Mouse (Mus musculus) 3T3-L1 (cell line): Measurements from ENCODE around the gene Adra1b.
A peak's percentile ranks its signal among the peaks of the same experiment; 100 is the strongest.

Source experiments
- DNase-seq: peaks from one replicate; pipeline ENCODE4 v3.0.0-alpha.2; 2015; ENCODE audit warnings: low read depth, low spot score

Gene Adra1b

DNA sequence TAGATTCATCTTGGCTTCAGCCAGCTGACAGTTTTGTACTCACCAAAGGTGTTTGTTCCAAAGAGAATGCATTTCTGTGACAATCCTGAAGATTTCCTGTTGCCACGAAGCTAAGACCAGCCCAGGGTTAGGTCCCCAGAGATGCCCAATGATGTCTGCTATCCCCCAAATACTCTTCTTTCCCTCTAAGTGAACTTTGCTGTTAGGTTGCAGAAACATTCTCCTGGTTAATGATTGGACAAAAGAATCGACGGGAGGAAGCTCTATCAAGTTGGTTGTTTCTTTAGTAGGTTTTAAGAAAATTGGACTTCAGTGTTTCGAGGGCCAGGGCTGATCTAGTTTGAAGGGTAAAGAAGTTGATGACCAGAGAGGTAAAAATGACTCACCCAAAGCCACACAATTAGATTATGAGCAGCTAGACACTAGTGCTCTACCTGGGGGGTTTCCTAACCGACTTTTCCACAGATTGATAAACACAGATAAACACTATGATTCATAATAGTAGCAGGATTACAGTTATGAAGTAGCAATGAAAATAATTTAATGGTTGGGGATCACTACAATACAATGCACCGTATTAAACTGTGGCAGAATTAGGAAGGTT lies at the start of gene Adra1b:
TSS of gene Adra1b (minus strand) at position 160 of the 604 bp plus-strand sequence.
- no peak for DNase-seq

- no peak for DNase-seq
Measured at GRCm38 (mm10) chr11:43950274-43950673, 49.3 kb upstream of the Adra1b start.

- DNase-seq, result no peak
Measured at GRCm38 (mm10) chr11:43943781-43944180, 42.8 kb upstream of the Adra1b start.

- no peak for DNase-seq
Measured at GRCm38 (mm10) chr11:43943167-43943566, 42.2 kb upstream of the Adra1b start.

DNA sequence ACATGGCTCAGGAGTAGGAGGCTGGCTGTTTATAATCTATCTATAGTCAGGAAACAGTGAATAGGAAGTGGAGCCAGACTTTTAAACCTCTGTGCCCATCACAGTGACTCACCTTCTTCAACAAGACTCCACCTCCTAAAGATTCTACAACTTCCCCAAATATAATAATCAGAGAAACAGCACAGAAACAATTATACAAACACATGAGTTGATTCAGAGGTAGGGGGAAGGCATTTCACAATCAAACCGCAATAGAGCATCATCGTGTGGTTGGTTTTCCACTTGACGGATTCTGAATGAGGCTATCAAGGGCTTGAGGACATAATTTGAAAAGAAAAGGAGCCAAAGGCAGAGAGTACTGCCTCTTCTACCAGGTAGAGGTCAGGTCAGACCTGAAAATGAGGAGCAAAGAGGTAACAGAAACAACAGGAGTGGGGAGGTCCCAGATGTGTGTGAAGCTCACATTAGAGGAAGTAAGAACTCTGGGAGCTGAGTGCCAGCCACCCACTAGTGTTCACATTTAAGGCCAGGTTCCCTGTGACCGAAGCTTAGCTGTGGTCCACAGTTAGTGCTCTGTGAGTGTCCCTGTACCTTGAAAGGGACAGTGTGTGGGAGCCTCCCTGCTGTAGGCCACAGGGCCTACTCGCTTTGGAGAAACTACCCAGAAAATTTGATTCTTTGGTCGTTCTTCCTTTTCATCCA lies 39.6 kb upstream of the Adra1b start:
- DNase-seq, result no peak

- DNase-seq, result no peak
Measured at GRCm38 (mm10) chr11:43936023-43936422, 35.0 kb upstream of the Adra1b start.

DNA sequence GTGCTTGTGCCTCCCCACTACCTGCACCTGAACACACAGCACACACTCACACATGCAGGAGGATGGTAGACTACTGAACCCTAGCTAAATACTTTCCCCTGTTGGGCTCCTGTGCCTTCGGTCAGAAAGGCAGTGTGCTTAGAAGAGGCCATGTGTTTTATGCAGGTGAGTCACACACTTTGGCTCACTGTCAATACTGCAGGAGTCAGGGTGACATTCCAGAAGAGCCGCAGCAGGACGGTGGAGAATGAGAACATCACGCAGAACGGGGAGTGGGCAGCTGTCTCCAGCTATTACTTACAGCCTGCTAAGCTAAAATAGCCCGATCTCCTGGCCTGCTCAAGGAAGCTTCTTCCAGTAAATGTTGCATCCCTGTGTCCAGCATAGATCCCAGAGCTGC lies 32.5 kb upstream of the Adra1b start:
- peak; percentile 92 for DNase-seq

- peak; percentile 32 for DNase-seq
Measured at GRCm38 (mm10) chr11:43933000-43933399, 32.0 kb upstream of the Adra1b start.

GRCm38 (mm10) chr11:43930191-43930590 lies 29.2 kb upstream of the Adra1b start:
- no peak for DNase-seq

GRCm38 (mm10) chr11:43929706-43930105 lies 28.7 kb upstream of the Adra1b start:
- peak; percentile 61 for DNase-seq

DNA sequence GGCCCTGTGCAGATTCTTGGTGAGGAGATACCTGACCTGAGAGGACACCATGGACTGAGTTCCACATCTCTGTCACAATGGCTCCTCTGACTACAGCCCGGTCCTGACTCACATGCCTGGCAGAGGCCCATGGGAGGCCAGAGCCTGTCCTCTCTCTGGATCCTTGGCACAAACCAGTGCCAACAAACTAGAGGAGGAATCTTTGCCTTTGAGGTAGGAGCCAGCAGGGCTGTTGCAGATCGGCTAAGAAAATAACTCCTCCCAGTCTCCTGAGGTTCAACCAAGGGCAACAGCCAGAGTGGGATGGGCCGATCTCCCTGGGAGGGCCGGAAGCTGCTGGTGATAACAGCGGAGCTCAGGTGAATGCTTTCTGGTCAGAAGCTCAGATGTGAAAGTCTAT lies 28.2 kb upstream of the Adra1b start:
- peak; percentile 87 for DNase-seq

- peak; percentile 85 for DNase-seq
Measured at GRCm38 (mm10) chr11:43927133-43927815, 26.3 kb upstream of the Adra1b start.

DNA sequence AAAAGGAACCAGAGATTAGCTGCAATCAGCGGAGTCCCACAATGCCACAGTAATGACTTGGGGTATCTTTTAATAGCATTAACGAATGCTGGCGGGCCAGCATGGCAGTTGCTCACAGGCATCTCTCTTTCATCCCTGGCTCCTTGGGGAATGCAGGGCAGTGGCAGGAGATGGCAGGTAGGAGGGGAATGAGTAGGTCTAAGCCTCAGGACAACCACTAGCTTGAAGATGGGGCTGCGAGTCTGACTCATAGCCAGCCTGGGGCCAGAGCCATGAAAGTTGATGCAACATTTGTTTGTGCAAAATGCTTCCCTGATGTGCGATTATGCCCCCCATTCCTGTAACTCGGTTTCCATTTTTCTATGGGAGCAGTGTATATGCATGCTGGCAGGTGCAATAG lies 25.2 kb upstream of the Adra1b start:
- peak; percentile 66 for DNase-seq

GRCm38 (mm10) chr11:43925584-43925983 lies 24.6 kb upstream of the Adra1b start:
- no peak for DNase-seq

GRCm38 (mm10) chr11:43921701-43922100 lies 20.7 kb upstream of the Adra1b start:
- DNase-seq, result peak; percentile 43

GRCm38 (mm10) chr11:43919492-43920055 lies 18.6 kb upstream of the Adra1b start:
- peak; percentile 88 for DNase-seq

GRCm38 (mm10) chr11:43914552-43915447 lies 13.8 kb upstream of the Adra1b start:
- DNase-seq, result no peak

DNA sequence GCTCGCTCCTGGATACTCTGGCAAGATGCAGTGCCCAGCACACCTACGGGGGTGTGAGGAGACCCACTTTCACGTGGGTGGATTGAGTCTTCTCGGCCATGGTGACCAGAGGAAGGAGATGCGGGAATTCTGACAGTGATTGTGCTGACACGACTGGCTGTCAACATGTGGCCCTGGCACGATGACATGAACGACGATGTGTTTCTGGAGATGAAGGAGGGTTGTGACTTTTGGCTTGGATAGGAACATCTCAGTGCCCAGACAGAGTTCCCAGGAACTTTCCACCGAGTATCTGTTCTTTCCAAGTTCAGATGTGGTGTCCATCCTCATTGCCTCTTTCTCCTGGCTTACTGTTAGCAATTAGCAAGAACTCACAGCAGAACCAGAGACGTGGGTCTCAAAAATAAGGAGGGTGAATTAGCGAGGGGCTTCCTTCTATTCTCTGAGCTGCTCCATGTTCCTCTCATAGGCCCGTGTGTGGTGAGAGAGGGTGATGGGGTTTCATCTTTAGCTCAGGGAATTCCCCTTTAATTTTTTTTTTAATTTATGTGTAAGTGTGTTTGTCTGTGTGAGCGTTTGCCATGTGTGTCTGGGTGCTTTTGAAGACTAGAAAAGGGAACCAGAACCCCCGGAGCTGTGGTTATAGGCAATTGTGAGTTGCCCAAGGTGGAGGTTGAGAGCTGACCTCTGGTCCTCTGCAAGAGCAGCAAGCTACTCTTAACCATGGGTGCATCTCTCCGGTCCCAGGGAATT lies 11.3 kb upstream of the Adra1b start:
- DNase-seq, result no peak

GRCm38 (mm10) chr11:43911646-43912045 lies 10.6 kb upstream of the Adra1b start:
- DNase-seq, result no peak

GRCm38 (mm10) chr11:43903351-43903750 lies 2.3 kb upstream of the Adra1b start:
- no peak for DNase-seq

GRCm38 (mm10) chr11:43899696-43900095 lies 1.3 kb downstream of the Adra1b start:
- DNase-seq, result no peak
